Mouse (Mus musculus) ES-E14 (cell line): ENCODE measurements around the gene Sh3pxd2a. TPM values are rescaled to one million over a fixed set of nuclear protein-coding genes. Genes with fewer than 3 reads are reported as not detected.

Experiments used
- DNase-seq: peaks from one replicate; pipeline ENCODE4 v3.0.0-alpha.2; 2013; ENCODE audit warnings: low read depth, low spot score
- H3K27ac ChIP-seq: 2 replicates; pipeline ENCODE4 v1.5.1; 2012; ENCODE audit warnings: low read depth, mild to moderate bottlenecking, low read length, moderate library complexity, mixed read lengths; ENCODE audit not compliant: poor library complexity, insufficient read depth, severe bottlenecking
- H3K36me3 ChIP-seq: 2 replicates; pipeline ENCODE4 v1.6.1; 2012; ENCODE audit warnings: mild to moderate bottlenecking, low read length, moderate library complexity, mixed read lengths; ENCODE audit not compliant: control insufficient read depth, poor library complexity, insufficient read depth, severe bottlenecking
- H3K4me1 ChIP-seq, 2 experiments: fragments of 150-350 bp in 1 of 2; sonication (generic) in 1 of 2; 2 replicates each; pipeline ENCODE4 v1.6.1; 2012; ENCODE audit warnings: low read length in 2 of 2, mild to moderate bottlenecking in 1 of 2, mixed read lengths in 1 of 2; ENCODE audit not compliant: control insufficient read depth in 2 of 2, insufficient read depth in 2 of 2, poor library complexity in 1 of 2
- H3K4me3 ChIP-seq, 2 experiments: fragments of 150-350 bp in 1 of 2; sonication (generic) in 1 of 2; 2 replicates each; pipeline ENCODE4 v1.5.1; 2012; ENCODE audit warnings: low read length in 2 of 2, low read depth in 1 of 2, mild to moderate bottlenecking in 1 of 2, mixed read lengths in 1 of 2; ENCODE audit not compliant: insufficient read depth in 1 of 2, poor library complexity in 1 of 2, severe bottlenecking in 1 of 2
- H3K9ac ChIP-seq: 2 replicates; pipeline ENCODE4 v1.6.1; 2012; ENCODE audit warnings: low read depth, mild to moderate bottlenecking, low read length, mixed read lengths; ENCODE audit not compliant: poor library complexity, insufficient read depth, severe bottlenecking
- H3K9me3 ChIP-seq: fragments of 150-350 bp; sonication (generic); 2 replicates; pipeline ENCODE4 v1.6.1; 2012; ENCODE audit warnings: low read depth, mild to moderate bottlenecking, low read length; ENCODE audit not compliant: control insufficient read depth, insufficient read depth
- CHD2 ChIP-seq: IDR thresholded peaks from 2 replicates; pipeline ENCODE4 v1.6.1; 2014; ENCODE audit warnings: mild to moderate bottlenecking, low read depth, low read length, inconsistent platforms
- HCFC1 ChIP-seq: IDR thresholded peaks from 2 replicates; pipeline ENCODE4 v1.6.1; 2012; ENCODE audit warnings: low read length, inconsistent platforms, borderline replicate concordance; ENCODE audit not compliant: insufficient read depth
- MAFK ChIP-seq: IDR thresholded peaks from 2 replicates; pipeline ENCODE4 v1.6.1; 2014; ENCODE audit warnings: mild to moderate bottlenecking, low read depth, low read length, inconsistent platforms; ENCODE audit not compliant: insufficient read depth
- ZC3H11A ChIP-seq: IDR thresholded peaks from 2 replicates; pipeline ENCODE4 v1.6.1; 2012; ENCODE audit warnings: low read depth, mild to moderate bottlenecking, inconsistent platforms, low read length, borderline replicate concordance
- ZNF384 ChIP-seq: IDR thresholded peaks from 2 replicates; pipeline ENCODE4 v1.6.1; 2012; ENCODE audit warnings: low read depth, low read length, inconsistent platforms
- in situ Hi-C, 2 experiments: fragments of 600-800 bp; cut with MboI; formaldehyde crosslinking; loops; one replicate each; pipeline ENCODE4 v1.15.1; 2025; ENCODE audit warnings: low sequenced_read_pairs in 2 of 2, inconsistent platforms in 1 of 2; ENCODE audit not compliant: unreplicated experiment in 2 of 2
- total RNA-seq: library from RNA; depleted of rRNA; stranded (reverse); fragments of 300-350 nt; gene quantifications from 2 replicates; pipeline ENCODE4 v1.2.3, GENCODE M21; 2012

Gene Sh3pxd2a
- total RNA-seq, 1 experiment: 13.0 TPM

- H3K9ac ChIP-seq: no peak overlapping the region
- TF ChIP-seq ZC3H11A (0 out of 2 replicates have a peak, but pooled peaks have one; percentile 24), CHD2 (no peak)
- H3K36me3 ChIP-seq: no peaks in the 10 kb centered on the region
- H3K4me3 ChIP-seq: no peak overlapping the region
- H3K9me3 ChIP-seq: no peaks in the 10 kb centered on the region
- no peak overlapping the region for H3K27ac ChIP-seq
- in situ Hi-C loops: no loop called here
- no peak for DNase-seq
- peaks cover 0 to 24% of the 10 kb centered on the region in 2 experiments; a peak in 2 of 4 replicates for H3K4me1 ChIP-seq
Measured at GRCm38 (mm10) chr19:47461838-47462237, 2.4 kb downstream of the Sh3pxd2a start.

GRCm38 (mm10) chr19:47461386-47461785 lies 2.8 kb downstream of the Sh3pxd2a start:
- H3K4me3 ChIP-seq: no peak overlapping the region
- no peak overlapping the region for H3K9ac ChIP-seq
- H3K36me3 ChIP-seq: no peaks in the 10 kb centered on the region
- no peaks in the 10 kb centered on the region for H3K9me3 ChIP-seq
- in situ Hi-C loops: no loop called here
- no peak for TF ChIP-seq CHD2
- TF ChIP-seq ZNF384: no peak
- no peak for DNase-seq
- H3K27ac ChIP-seq: no peak overlapping the region
- peaks cover 0 to 24% of the 10 kb centered on the region in 2 experiments; a peak in 2 of 4 replicates for H3K4me1 ChIP-seq

GRCm38 (mm10) chr19:47460120-47460960 lies 3.9 kb downstream of the Sh3pxd2a start:
- H3K4me3 ChIP-seq: peak overlapping the region in 1 of 2 experiments; percentile 13; a peak in 1 of 4 replicates
- H3K27ac ChIP-seq: no peak overlapping the region
- TF ChIP-seq ZNF384: no peak
- TF ChIP-seq MAFK: no peak
- TF ChIP-seq CHD2: no peak
- no peak for TF ChIP-seq ZC3H11A
- no peak for TF ChIP-seq HCFC1
- no peak overlapping the region for H3K9ac ChIP-seq
- in situ Hi-C loops: no loop called here
- H3K9me3 ChIP-seq: no peaks in the 10 kb centered on the region
- peaks cover 0 to 27% of the 10 kb centered on the region in 2 experiments; a peak in 2 of 4 replicates for H3K4me1 ChIP-seq
- no peak for DNase-seq
- H3K36me3 ChIP-seq: no peaks in the 10 kb centered on the region

DNA sequence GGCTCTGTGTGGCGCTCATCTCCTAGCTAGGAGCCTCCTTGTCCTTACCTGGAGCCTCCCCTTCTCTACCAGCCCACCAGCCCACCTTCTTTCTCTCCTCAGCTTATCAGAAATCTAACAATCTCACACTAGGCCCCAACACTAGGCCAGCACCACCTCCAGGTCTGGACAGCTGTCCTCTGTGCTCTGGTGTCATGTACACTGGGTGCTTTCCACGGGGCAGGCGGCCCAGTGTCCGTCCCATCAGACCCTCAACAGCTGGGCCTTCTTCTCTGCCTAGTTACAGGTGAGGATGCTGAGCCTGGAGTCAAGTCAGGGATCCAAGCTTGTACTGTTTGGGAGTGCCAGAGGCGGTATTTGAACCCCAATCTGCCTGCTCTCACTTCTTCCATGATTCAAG lies 5.0 kb downstream of the Sh3pxd2a start:
- in situ Hi-C loops: no loop called here

More for the DNA sequence above, 5.0 kb downstream of the Sh3pxd2a start:
- TF ChIP-seq ZNF384 (no peak), HCFC1 (no peak), MAFK (no peak), ZC3H11A (no peak), CHD2 (no peak)
- H3K9me3 ChIP-seq: no peaks in the 10 kb centered on the region
- no peak overlapping the region for H3K27ac ChIP-seq
- peaks cover 0 to 32% of the 10 kb centered on the region in 2 experiments; a peak in 2 of 4 replicates for H3K4me1 ChIP-seq
- H3K9ac ChIP-seq: no peak overlapping the region
- H3K4me3 ChIP-seq: no peak overlapping the region
- H3K36me3 ChIP-seq: no peaks in the 10 kb centered on the region
- no peak for DNase-seq
